Mouse (Mus musculus): ENCODE results near the gene Uqcc3. TPM values are rescaled to one million over a fixed set of nuclear protein-coding genes. Genes with fewer than 3 reads are reported as not detected.

The Uqcc3 gene
- polyA plus RNA-seq (2016; fragmentation: Nextera tagmentation; extraction: Ambion mirVana) = 66.0 and 67.6 TPM in 2 replicates

- no peaks in the 10 kb centered on the region for H3K9me3 ChIP-seq
- H3K4me3 ChIP-seq = peak within 1 kb of the TSS; percentile 68
- H3K27ac ChIP-seq = peak within 1 kb of the TSS; percentile 71
- peak; percentile 95 for ATAC-seq (ENCODE audit: insufficient number of reproducible peaks, insufficient read depth, low FRiP score, low TSS enrichment)
- peaks cover 9% of the 10 kb centered on the region; the same call in 1 of the 2 replicates for H3K4me1 ChIP-seq
- H3K27me3 ChIP-seq = no peaks in the 10 kb centered on the region
- WGBS = under 1% methylated on average over 42 of the region's 42 CpGs
- peak within 1 kb of the TSS; percentile 82 for H3K4me2 ChIP-seq (replicated peaks)
- H3K36me3 ChIP-seq = peaks cover 21% of the 10 kb centered on the region
- H3K9ac ChIP-seq = peak within 1 kb of the TSS; percentile 89
Observed at GRCm38 (mm10) chr19:8880311-8881033, at the start of gene Uqcc3. TSS of gene Uqcc3 (minus strand) at chr19:8880923.

- H3K4me3 ChIP-seq = peak overlapping the region; percentile 70
- H3K27ac ChIP-seq = no peak overlapping the region
- peak overlapping the region; percentile 81 for H3K4me2 ChIP-seq (replicated peaks)
- H3K27me3 ChIP-seq = no peaks in the 10 kb centered on the region
- H3K36me3 ChIP-seq = peaks cover 35% of the 10 kb centered on the region
- 11% methylated on average over 11 of the region's 11 CpGs for WGBS
- H3K4me1 ChIP-seq = peaks cover 9% of the 10 kb centered on the region; the same call in 1 of the 2 replicates
- no peaks in the 10 kb centered on the region for H3K9me3 ChIP-seq
- no peak for ATAC-seq (ENCODE audit: insufficient number of reproducible peaks, insufficient read depth, low FRiP score, low TSS enrichment)
- H3K9ac ChIP-seq = peak overlapping the region; percentile 88
Observed at GRCm38 (mm10) chr19:8930117-8930516, 49.4 kb upstream of the Uqcc3 start.

GRCm38 (mm10) chr19:8929224-8930088, 48.7 kb upstream of the Uqcc3 start, which contains the start of the genes Rom1 and Eml3:
TSS of gene Rom1 (minus strand) at chr19:8929356.
TSS of gene Eml3 (plus strand) at chr19:8929552.
- peaks cover 9% of the 10 kb centered on the region; the same call in 1 of the 2 replicates for H3K4me1 ChIP-seq
- H3K4me3 ChIP-seq = peak within 1 kb of the TSS; percentile 70
- ATAC-seq (ENCODE audit: insufficient number of reproducible peaks, insufficient read depth, low FRiP score, low TSS enrichment) = peak; percentile 72
- H3K27ac ChIP-seq = peak within 1 kb of the TSS; percentile 77
- H3K36me3 ChIP-seq = peaks cover 30% of the 10 kb centered on the region
- no peaks in the 10 kb centered on the region for H3K27me3 ChIP-seq
- 1% methylated on average over 71 of the region's 74 CpGs for WGBS
- no peaks in the 10 kb centered on the region for H3K9me3 ChIP-seq
- peak within 1 kb of the TSS; percentile 88 for H3K9ac ChIP-seq
- peak within 1 kb of the TSS; percentile 81 for H3K4me2 ChIP-seq (replicated peaks)

- 15% methylated on average over 16 of the region's 16 CpGs for WGBS
- H3K4me2 ChIP-seq (replicated peaks) = peak overlapping the region; percentile 81
- peak overlapping the region; percentile 70 for H3K4me3 ChIP-seq
- no peaks in the 10 kb centered on the region for H3K9me3 ChIP-seq
- peaks cover 9% of the 10 kb centered on the region; the same call in 1 of the 2 replicates for H3K4me1 ChIP-seq
- H3K36me3 ChIP-seq = peaks cover 24% of the 10 kb centered on the region
- no peaks in the 10 kb centered on the region for H3K27me3 ChIP-seq
- 0 out of 2 replicates have a peak, but pooled peaks have one; percentile 14 for ATAC-seq (ENCODE audit: insufficient number of reproducible peaks, insufficient read depth, low FRiP score, low TSS enrichment)
- H3K9ac ChIP-seq = peak overlapping the region; percentile 88; the same call in 1 of the 2 replicates
- peak overlapping the region; percentile 77 for H3K27ac ChIP-seq
Observed at GRCm38 (mm10) chr19:8928689-8929223, 48.0 kb upstream of the Uqcc3 start.

GRCm38 (mm10) chr19:8927891-8928525, 47.3 kb upstream of the Uqcc3 start:
- ATAC-seq (ENCODE audit: insufficient number of reproducible peaks, insufficient read depth, low FRiP score, low TSS enrichment) = no peak
- Histone ChIP-seq H3K9me3 (no peaks in the 10 kb centered on the region), H3K4me3 (no peak overlapping the region), H3K4me2 (replicated peaks) (no peak overlapping the region), H3K27ac (no peak overlapping the region), H3K4me1 (peaks cover 9% of the 10 kb centered on the region; the same call in 1 of the 2 replicates), H3K9ac (no peak overlapping the region), H3K36me3 (peaks cover 20% of the 10 kb centered on the region), H3K27me3 (no peaks in the 10 kb centered on the region)
- WGBS = 88% methylated on average over 12 of the region's 12 CpGs

- peaks cover 21% of the 10 kb centered on the region for H3K36me3 ChIP-seq
- no peak overlapping the region for H3K4me3 ChIP-seq
Observed at GRCm38 (mm10) chr19:8926766-8927165, 46.0 kb upstream of the Uqcc3 start.

GRCm38 (mm10) chr19:8921741-8922140, 41.0 kb upstream of the Uqcc3 start:
- Histone ChIP-seq H3K4me2 (replicated peaks) (peak overlapping the region; percentile 82), H3K9ac (no peak overlapping the region), H3K4me3 (0 out of 2 replicates have a peak overlapping the region, but pooled peaks have one; percentile 72), H3K36me3 (peaks cover 23% of the 10 kb centered on the region), H3K4me1 (peaks cover 9% of the 10 kb centered on the region), H3K27ac (no peak overlapping the region), H3K9me3 (no peaks in the 10 kb centered on the region), H3K27me3 (no peaks in the 10 kb centered on the region)
- WGBS = 53% methylated on average over 9 of the region's 9 CpGs
- ATAC-seq (ENCODE audit: insufficient number of reproducible peaks, insufficient read depth, low FRiP score, low TSS enrichment) = no peak

More at GRCm38 (mm10) chr19:8926766-8927165, 46.0 kb upstream of the Uqcc3 start:
- Histone ChIP-seq H3K9me3 (no peaks in the 10 kb centered on the region), H3K4me1 (peaks cover 10% of the 10 kb centered on the region), H3K27me3 (no peaks in the 10 kb centered on the region), H3K4me2 (replicated peaks) (no peak overlapping the region), H3K27ac (no peak overlapping the region), H3K9ac (no peak overlapping the region)
- WGBS = 85% methylated on average over 2 of the region's 2 CpGs
- no peak for ATAC-seq (ENCODE audit: insufficient number of reproducible peaks, insufficient read depth, low FRiP score, low TSS enrichment)

GRCm38 (mm10) chr19:8920836-8921291, 40.1 kb upstream of the Uqcc3 start:
- Histone ChIP-seq H3K4me1 (peaks cover 9% of the 10 kb centered on the region), H3K27ac (peak overlapping the region; percentile 89), H3K9me3 (no peaks in the 10 kb centered on the region), H3K27me3 (no peaks in the 10 kb centered on the region), H3K36me3 (peaks cover 24% of the 10 kb centered on the region), H3K4me2 (replicated peaks) (peak overlapping the region; percentile 82), H3K4me3 (peak overlapping the region; percentile 72), H3K9ac (peak overlapping the region; percentile 76)
- WGBS = 2% methylated on average over 6 of the region's 6 CpGs
- ATAC-seq (ENCODE audit: insufficient number of reproducible peaks, insufficient read depth, low FRiP score, low TSS enrichment) = no peak; the same call in 1 of the 2 replicates

GRCm38 (mm10) chr19:8920073-8920736, 39.5 kb upstream of the Uqcc3 start, which contains the start of gene B3gat3:
TSS of gene B3gat3 (plus strand) at chr19:8920374.
- H3K27me3 ChIP-seq = no peaks in the 10 kb centered on the region
- 3% methylated on average over 50 of the region's 50 CpGs for WGBS
- H3K9me3 ChIP-seq = no peaks in the 10 kb centered on the region
- peak within 1 kb of the TSS; percentile 72 for H3K4me3 ChIP-seq
- H3K36me3 ChIP-seq = peaks cover 24% of the 10 kb centered on the region
- H3K9ac ChIP-seq = peak within 1 kb of the TSS; percentile 76
- peak within 1 kb of the TSS; percentile 89 for H3K27ac ChIP-seq
- peaks cover 9% of the 10 kb centered on the region for H3K4me1 ChIP-seq
- peak; percentile 95 for ATAC-seq (ENCODE audit: insufficient number of reproducible peaks, insufficient read depth, low FRiP score, low TSS enrichment)
- H3K4me2 ChIP-seq (replicated peaks) = peak within 1 kb of the TSS; percentile 82

GRCm38 (mm10) chr19:8919684-8920072, 39.0 kb upstream of the Uqcc3 start:
- WGBS = 64% methylated on average over 6 of the region's 6 CpGs
- Histone ChIP-seq H3K4me3 (peak overlapping the region; percentile 72), H3K4me1 (peaks cover 9% of the 10 kb centered on the region), H3K4me2 (replicated peaks) (peak overlapping the region; percentile 82), H3K27me3 (no peaks in the 10 kb centered on the region), H3K27ac (peak overlapping the region; percentile 89), H3K9ac (no peak overlapping the region), H3K9me3 (no peaks in the 10 kb centered on the region), H3K36me3 (peaks cover 29% of the 10 kb centered on the region)
- ATAC-seq (ENCODE audit: insufficient number of reproducible peaks, insufficient read depth, low FRiP score, low TSS enrichment) = no peak

Data from embryonic facial prominence, embryonic 12.5 days (tissue).